Mouse (Mus musculus) heart, postnatal 36 days (tissue): Measurements from ENCODE around the gene Tmem235. TPM values are rescaled to one million over a fixed set of nuclear protein-coding genes. Genes with fewer than 3 reads are reported as not detected.
A peak's percentile ranks its signal among the peaks of the same experiment; 100 is the strongest.

ENCODE experiments used
- DNase-seq, 2 experiments: peaks; one replicate each; pipeline ENCODE4 v3.0.0; 2021 to 2022
- intact Hi-C: fragments of 180-260 bp; cut with DNase I; formaldehyde crosslinking; loops from one replicate; pipeline ENCODE4 v1.15.1; 2025
- total RNA-seq, 2 experiments: library from RNA; stranded (reverse); gene quantifications; 2 replicates each; pipeline ENCODE4 v1.2.3; 2021

Gene Tmem235
- total RNA-seq, 2 experiments from 2014 or later: not detected

DNA sequence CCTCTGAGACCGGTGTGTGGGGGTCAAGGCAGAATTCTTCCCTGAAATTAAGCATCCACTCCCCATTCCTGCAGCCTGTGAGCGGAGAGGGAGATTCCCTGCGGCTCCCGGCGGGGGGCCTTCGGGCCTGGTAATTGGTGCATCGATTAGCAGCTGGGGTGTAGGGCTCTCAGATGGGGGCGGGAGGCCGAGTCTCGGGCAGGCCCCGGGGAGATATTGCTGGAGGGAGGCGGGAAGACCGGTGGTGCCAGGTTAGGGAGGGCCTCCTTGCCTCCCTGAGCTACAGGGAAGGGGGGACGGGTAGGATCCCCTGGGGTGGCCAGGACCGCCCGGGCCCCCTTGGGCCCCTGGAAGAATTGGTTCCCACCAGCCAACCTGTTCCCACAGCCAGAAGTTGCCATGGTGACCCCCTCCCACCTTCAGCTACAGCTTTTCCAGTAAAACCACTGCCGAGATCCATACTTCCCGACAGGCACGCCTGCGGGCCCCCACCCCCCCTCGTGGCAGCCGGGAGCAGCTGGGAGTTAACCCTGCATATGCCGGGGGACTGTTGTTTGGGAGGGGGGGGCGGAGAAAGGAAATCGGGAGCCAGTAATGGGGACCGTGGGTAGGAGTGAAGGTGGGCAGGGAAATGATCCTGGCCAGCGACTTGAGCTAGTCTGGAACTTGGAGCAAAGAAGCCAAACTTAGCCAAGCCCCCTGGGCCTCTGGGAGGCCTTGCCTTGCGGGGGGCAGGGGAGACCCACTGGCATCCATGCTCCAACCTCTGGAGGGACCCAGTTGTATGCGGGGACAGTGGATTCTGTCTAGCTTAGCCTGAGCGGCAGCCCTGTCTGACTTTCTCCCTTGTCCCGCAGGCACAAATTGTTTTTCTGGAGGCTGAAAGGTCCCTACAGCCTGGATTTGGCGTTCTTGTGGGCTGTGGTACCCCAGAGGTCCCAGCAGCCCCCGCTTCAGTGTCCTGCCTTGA is 28.6 kb downstream of the Tmem235 start:
- intact Hi-C loops: no loop called here
- no peak for DNase-seq

DNA sequence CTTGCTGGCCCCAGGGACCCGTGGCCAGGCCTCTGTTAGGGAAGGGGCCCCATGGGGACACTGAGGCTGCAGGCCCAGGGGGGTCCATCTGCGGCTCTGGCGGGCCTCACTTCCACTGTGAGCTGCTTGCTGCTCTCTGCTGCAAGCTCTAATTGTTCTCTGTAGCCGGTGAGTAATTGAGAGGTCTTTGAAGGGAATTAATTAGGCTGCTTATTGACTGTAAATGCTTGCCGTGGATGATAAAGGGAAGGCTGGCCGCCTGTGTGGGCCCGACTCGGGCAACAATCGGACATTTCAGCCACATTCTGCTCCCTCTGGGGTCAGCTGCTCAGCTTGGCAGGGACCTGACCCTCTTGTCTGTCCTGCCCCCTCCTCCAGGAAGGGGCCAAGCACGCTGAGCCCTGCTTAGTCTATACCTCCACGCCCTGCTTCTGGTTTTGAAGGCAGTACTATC is 29.4 kb downstream of the Tmem235 start:
- intact Hi-C loops: no loop called here

DNA sequence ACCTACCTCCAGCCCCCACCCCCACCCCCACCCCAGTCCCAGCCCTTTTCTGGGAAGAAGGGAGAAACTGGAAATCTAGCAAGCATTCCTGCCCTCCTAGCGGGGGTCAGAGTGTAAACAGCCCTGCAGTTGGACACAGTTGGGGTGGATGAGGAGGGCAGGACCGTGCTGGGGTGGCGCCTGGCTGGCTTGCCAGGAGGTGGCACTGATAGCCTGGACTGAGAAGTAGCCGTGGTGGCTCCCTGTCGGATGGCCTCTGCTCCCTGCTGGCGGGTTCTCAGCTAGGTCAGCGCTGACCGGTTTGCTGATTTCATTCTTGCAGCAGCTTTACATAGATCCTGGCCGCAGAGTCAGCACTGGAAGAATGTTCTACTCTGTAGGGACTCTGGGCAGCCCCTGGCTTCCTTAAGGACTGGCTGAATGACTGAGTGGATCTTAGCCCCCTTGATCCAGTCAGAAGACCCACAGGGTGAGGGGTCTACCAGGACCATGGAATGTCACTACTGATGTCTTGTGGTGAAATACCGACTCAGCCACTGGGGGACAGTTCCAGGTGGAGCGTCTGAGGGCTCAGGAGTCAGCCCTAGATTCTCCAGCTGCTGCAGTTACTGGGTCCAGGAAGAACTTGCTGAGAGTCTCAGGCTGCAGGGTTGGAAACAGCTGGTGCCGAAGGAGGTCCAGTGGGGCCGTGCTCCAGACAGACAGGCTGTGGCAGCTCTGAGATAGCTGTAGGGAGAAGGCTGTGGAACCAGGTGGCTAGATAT is 30.1 kb downstream of the Tmem235 start:
- DNase-seq: no peak
- intact Hi-C loops: no loop called here

More for the DNA sequence above, 29.4 kb downstream of the Tmem235 start:
- DNase-seq: no peak

DNA sequence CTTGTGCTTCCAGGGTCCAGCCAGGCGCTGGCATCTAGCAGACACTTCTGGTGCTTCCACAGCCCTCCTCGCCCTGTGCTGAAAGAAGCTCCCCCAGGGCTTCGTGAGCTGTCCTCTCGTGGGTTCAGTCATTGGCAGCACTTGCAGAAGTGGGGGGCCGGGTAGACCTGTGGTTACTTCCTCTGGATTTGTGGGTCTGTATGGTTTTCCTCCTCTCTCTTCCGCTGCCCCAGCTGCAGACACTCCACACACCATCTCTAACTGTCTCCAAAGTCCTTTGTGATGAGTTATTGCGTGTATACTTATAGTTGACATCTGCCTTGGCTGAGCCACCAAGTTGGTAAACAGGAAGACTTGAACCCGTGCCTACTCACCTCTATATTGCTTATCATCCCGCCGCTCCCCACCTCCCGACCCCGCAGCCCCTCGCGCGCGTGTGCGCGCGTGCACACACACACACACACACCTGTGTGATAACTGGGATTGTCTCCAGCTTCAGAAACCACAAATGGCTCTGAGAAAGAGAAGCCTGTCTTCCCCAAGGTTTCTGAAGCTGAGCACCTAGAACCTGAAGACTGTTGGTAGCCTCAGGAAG is 31.1 kb downstream of the Tmem235 start:
- no peak for DNase-seq
- intact Hi-C loops: no loop called here

DNA sequence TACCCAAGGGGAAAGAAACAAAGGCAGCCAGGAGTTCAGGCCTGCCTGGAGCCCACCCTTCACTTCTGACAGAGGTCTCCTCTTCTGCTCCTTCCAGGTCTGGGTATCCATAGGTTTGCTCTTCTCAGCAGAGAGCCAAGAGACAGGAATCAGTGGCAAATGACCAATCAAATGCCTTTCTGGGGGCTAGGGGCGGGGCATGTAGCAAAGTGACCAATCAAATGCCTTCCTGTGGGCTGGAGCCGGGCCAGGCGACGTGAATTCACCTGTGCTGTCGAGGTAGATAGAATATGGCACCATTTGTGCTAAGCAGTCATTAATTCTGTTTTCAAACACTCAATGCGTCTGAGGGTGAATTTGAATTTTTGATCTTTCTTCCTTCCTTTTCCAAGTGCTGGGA is 31.6 kb downstream of the Tmem235 start:
- intact Hi-C loops: no loop called here
- no peak for DNase-seq

DNA sequence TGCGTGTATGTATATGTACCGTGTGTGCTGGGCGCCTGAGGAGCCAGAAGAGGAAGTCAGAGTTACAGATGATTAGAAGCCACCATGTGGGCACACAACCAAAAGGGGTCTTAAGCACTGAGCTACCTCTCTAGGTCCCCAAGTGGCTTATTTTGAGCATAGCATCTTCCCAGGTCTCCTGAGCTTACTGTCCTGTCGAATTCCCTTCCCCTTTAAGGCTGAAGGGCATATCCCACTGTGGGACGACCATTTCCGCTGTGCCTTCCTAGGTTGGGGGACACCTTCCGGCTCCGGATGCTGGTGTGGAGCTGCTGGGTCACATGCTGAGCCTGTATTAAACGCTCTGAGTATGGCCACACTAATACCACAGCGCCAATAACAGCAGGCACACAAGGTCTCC is 34.1 kb downstream of the Tmem235 start:
- intact Hi-C loops: no loop called here
- DNase-seq: no peak

DNA sequence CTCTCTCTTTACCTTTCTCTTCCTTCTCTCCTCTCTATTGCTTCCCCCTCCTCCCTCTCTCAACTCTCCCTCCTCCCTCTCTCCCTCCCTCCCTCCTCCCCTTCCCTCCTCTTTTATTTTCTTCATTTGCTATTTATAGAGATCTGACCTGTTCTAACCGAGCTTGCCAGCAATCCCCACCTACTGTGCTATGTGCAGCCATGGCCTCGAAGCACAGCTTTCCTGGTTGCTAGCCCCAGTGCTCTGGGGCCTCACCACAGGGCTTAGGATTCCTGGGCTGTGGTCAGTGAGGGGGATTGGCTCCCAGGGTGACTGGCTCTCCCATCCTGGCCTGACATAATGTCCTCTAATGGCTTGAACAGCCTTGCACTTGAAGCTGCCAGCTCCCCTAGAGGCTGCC is 36.0 kb downstream of the Tmem235 start:
- intact Hi-C loops: no loop called here
- DNase-seq: no peak

DNA sequence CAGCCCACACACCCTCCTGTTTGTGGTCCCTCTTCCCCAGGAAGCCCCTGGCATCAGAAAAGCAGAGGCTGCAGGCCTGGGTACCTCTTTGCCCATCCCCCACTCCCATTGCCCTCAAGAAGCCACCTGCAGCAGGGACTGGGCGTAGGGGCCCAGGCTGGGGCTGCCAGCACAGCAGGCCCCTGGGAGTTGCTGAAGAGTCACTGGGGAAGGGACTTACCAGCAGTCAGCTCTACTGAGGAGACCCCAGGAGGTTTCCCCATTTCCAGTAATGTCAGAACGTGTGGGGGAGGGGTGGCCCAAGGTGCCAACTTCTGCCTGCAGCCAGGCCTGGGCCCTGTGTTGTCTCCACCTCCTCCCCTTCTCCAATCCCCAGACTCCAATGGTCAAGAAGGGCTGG is 41.7 kb downstream of the Tmem235 start:
- intact Hi-C loops: no loop called here
- no peak for DNase-seq

DNA sequence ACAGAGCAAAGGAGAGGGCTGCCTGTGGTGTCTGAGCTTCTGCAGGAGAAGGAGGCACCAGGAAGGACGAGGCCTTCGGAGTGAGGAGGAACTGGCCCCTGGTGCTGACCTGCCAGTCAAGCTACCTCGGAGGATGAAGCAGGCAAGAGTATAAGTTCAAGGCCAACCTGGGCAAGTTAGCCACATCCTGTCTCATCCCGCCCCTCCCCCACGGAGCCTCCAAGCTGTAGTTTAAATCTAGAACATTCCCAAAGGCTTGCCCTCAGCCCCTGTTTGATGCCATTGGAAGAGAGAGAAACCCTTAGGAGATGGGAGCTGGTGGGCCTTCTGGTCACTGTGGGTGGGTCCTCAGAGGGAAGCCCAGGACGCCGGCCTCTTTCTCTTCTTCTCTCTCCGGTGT is 43.9 kb downstream of the Tmem235 start:
- intact Hi-C loops: no loop called here
- DNase-seq: no peak

DNA sequence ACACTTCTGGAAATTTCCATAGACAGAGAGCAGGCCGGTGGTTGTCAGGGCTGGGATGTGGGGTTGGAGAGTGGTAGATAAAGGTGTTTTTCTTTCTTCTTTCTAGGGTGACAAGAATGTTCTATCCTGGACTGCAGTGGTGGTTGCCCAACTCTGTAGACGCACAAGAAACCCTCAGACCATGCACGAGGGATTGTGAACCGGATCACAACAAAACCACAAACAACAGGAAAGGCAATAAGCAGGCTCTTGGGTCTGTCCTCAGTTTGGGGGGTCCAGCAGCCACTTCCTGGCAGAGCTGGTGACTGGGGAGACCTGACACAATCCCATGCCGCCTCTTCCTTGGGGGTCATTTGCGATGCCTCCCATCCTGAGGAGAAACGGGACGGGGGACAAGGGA is 48.8 kb downstream of the Tmem235 start:
- intact Hi-C loops: no loop called here
- no peak for DNase-seq

DNA sequence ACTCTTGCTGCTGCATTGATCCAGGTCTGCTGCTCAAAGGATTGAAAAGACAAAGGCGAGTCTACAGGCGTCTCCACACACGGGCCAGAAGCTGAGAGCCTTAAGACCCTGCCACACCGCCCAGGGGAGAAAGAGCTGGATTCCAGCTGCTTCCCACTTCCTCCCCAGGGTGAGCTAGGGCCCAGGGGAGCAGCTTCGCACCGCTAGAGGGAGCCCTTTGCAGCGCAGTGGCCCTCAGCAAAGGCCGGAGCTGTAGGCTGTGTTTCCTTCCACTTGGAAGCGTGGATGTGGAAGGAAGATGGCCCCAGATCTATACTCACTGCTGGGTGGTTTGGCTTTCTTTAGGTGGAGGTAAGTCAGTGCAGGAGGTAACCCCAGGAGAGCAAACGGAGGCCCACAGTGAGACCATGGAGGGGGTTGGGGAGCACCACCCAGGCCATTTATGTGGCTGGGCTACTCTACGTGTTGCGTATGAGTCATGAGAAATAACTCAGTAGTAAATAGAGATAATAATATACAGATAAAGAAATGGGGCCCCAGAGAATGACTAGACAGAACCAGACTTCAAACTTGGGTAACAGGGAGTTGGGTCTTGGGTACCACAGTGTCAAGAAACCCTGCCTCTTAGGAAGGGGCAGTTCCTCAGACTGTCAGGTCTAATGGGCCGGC is 52.3 kb downstream of the Tmem235 start:
- intact Hi-C loops: loop anchor here (1.0 to 5.0 kb wide), 4 partner anchors 34 to 108 kb away; partner anchors contain the start of gene Socs3
- DNase-seq: peak; percentile 88 to 89

DNA sequence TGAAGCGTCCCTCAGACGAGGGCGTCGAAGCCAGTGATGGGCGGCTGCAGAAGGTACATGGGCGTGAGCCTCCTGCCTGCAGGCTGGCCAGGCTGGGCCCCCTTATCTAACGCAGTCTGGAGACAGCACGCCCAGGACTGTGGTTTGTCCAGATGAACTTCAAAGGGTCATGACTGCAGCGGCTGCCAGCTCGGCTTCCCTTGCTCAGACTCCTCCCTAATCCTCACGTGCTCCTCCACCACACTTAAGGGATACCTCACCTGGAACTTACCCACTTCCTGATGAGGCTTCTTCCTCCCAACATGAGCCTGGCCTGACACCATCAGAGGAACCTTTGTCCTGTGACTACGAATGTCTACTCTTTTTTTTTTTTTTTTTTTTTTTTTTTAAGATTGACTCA is 54.0 kb downstream of the Tmem235 start:
- no peak for DNase-seq

More for the DNA sequence above, 54.0 kb downstream of the Tmem235 start:
- intact Hi-C loops: loop anchor here (5.0 kb wide), 1 partner anchor 33 kb away; no protein-coding TSS in a partner anchor

Other genes starting within 250 kb of the Tmem235 start
- 10 to 100 TPM; 28.1 to 34.1 TPM for gene Tnrc6c, start 206.5 kb upstream of the Tmem235 start, total RNA-seq
- 1 to 10 TPM; 4.0 to 4.1 TPM for gene Tmc8, start 78.7 kb upstream of the Tmem235 start, total RNA-seq
- 10 to 100 TPM; 11.2 to 18.4 TPM for gene Tmc6, start 78.6 kb upstream of the Tmem235 start, total RNA-seq
- not detected for gene 6030468B19Rik, start 63.1 kb upstream of the Tmem235 start, total RNA-seq
- 1 to 10 TPM in 1 of 2 experiments, not detected in 1; 1.1 TPM for gene Gm20708, start 51.1 kb upstream of the Tmem235 start, total RNA-seq
- 100 to 1,000 TPM; 109 to 119 TPM for gene Syngr2, start 51.1 kb upstream of the Tmem235 start, total RNA-seq
- 1 to 10 TPM; 3.1 TPM for gene Afmid, start 34.8 kb upstream of the Tmem235 start, total RNA-seq
- gene Tk1, start 34.7 kb upstream of the Tmem235 start, total RNA-seq: 1 to 10 TPM; 2.0 to 3.0 TPM
- gene Birc5, start 11.5 kb upstream of the Tmem235 start, total RNA-seq: 1 to 10 TPM in 1 of 2 experiments, under 1 TPM in 1; 0.80 to 1.1 TPM
- 1 to 10 TPM; 6.9 to 8.2 TPM for gene Tha1, start 12.7 kb downstream of the Tmem235 start, total RNA-seq
- gene Socs3, start 109.3 kb downstream of the Tmem235 start, total RNA-seq: 1 to 10 TPM; 3.4 to 3.8 TPM
- 10 to 100 TPM; 17.8 to 20.0 TPM for gene Pgs1, start 125.5 kb downstream of the Tmem235 start, total RNA-seq